ENCODE assay signal across 15 mouse cellular contexts in the genomic region with DNA sequence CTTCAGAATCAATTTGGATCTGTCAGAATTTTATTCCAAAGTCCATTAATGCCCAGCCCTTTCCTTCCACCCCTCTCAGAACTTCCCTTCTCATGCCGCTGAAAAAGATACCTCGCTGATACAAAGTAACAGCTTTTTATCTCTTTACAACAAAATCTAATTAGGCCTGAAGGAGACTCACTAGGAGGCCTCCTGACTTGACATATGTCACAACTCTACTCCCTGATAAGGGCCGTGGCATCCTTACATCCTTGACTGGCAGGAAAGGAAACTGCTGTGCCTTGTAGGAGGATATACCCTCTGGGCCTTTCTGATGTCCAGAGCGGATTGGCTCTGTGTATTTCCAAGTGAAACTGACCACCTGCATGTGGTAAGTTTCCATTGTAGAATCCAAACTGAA.
"Had no signal": no experiment of that assay in that cellular context is flagged by ENCODE, and none has a peak within 500 bp of the region (broad histone marks: within the 10 kb centered on the region; RNA-seq: fewer than 3 reads in every experiment).

No protein-coding gene starts in this region.

- H3K36me3 ChIP-seq: neural tube, embryonic 13.5 days; neural tube, embryonic 15.5 days; stomach, embryonic 15.5 days had no signal

- H3K4me3 ChIP-seq: neural tube, embryonic 13.5 days; neural tube, embryonic 15.5 days; stomach, embryonic 15.5 days had no signal

- H3K4me1 ChIP-seq: stomach, embryonic 15.5 days had no signal

- H3K27me3 ChIP-seq: neural tube, embryonic 15.5 days; stomach, embryonic 15.5 days had no signal

- H3K27ac ChIP-seq: neural tube, embryonic 13.5 days; neural tube, embryonic 15.5 days; stomach, embryonic 15.5 days; stomach, postnatal 0 days had no signal

- H3K4me2 ChIP-seq: neural tube, embryonic 13.5 days; neural tube, embryonic 15.5 days; stomach, embryonic 15.5 days had no signal

- H3K9me3 ChIP-seq: neural tube, embryonic 13.5 days; neural tube, embryonic 15.5 days; stomach, embryonic 15.5 days had no signal

- H3K9ac ChIP-seq: neural tube, embryonic 13.5 days; neural tube, embryonic 15.5 days; stomach, embryonic 15.5 days had no signal

- DNase-seq: retina, postnatal 1 day; right cerebral cortex, adult 18-20 months; right cerebral cortex, postnatal 14 days; right cerebral cortex, postnatal 25 days; right cerebral cortex, postnatal 4 days; spleen, adult 18-20 months; thymus, adult 18-20 months; thymus, adult 2 months; thymus, postnatal 14 days; thymus, postnatal 25 days; thymus, postnatal 4 days had no signal
